Mouse (Mus musculus) T-cell, adult 2 months (primary cell): ENCODE results near the gene Nckap1l.

Experiments
- DNase-seq: peaks from one replicate; pipeline ENCODE4 v3.0.0; 2022; ENCODE audit warnings: low spot score

Gene Nckap1l

GRCm38 (mm10) chr15:103500723-103501122, 47.1 kb downstream of the Nckap1l start:
- DNase-seq = no peak

- DNase-seq = no peak
These were observed 47.6 kb downstream of the Nckap1l start for GRCm38 (mm10) chr15:103501186-103501585.

DNA sequence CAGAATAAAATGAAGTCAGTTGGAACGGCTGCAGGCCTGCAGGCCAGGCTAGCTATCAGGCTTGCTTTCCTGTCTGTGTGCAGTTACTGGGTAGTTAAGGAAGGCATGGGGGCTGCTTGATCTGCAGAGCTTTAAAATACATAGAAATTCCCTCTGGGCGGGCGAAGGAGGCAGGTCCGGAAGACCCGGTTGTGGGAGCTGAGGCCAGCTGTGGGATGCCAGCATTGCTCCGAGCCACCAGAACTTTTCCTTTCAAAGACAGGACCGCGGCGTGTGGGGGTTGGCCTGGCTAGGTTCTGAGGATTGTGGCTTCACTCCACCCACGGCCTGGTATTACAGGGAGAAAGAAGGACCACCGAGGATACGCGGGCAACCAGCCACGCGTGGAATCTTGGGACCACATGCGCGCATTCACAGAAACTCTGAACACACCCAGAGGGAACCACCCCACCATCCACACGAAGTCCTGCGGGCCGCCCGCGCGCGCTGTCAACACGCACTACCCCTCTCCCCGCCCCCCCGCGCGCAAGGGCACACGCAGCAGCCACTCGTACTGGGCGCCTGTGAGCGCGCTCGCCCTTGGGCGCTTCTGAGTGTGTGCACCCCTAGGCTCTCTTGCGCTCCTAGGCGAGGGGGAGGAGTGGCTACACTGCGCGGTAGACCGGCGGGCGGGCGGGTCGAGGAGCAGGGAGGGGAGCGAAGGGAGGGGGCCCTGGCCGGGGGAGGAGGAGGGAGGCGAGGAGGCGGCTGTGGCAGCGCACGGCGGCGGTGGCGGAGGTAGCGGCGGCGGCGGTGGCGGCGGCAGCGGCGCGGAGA, 49.0 kb downstream of the Nckap1l start, which contains the start of gene Pde1b:
Gene Pde1b, plus strand, starts transcription at position 600 of the 816 bp plus-strand sequence.
- peak; percentile 56 for DNase-seq

DNA sequence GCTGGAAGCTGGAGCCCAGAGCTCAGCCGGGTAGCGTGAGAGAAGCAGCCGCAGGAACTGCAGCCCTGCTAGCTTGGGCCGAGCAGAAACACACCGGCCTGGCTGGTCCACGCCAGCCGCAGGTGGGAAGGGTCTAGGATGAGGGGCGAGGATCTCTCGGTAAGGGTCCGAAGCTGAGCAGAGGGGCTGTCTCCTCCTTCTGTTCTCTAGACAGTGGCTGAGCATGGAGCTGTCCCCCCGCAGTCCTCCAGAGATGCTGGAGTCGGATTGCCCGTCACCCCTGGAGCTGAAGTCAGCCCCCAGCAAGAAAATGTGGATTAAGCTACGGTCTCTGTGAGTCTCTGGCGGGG, 49.6 kb downstream of the Nckap1l start:
- DNase-seq = no peak

DNA sequence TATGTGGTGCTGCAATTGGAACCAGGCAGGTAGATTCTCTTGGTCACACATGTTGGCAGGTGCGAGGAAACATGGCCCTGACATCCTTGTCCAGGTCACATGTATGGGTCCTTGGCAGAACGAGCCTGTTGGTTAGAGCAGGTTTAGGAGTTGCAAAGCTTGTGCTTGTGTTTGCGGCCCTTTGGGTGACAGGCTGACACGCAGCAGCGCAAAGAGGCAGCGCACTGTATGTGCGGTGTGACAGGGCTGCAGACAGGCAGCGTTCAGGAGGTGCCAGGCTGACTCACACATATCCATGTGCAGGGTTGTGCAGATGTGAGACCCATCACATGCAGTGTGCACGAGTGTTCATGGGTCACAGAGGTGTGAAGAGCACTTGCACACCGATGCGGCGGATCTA, 50.1 kb downstream of the Nckap1l start:
- no peak for DNase-seq

DNA sequence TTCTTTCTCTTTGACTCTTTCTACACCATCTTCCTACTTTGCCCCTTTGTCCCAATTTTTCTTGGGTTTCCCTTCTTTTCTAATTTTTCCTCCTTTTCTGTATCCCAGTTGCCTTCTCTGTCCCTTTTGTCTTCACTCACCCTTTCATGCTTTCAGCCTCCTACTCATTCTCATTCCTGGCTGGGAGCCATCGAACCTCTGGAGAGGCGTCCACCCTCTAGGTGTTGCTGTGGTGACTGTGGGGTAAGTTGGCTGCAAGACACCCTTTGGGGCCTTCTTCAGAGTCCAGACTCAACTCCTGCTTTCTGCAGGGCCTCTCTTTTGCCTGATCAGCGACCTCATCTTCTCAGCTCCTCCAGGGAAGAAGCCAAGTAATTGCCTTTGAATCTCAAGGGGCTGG, 55.7 kb downstream of the Nckap1l start:
- DNase-seq = no peak

DNA sequence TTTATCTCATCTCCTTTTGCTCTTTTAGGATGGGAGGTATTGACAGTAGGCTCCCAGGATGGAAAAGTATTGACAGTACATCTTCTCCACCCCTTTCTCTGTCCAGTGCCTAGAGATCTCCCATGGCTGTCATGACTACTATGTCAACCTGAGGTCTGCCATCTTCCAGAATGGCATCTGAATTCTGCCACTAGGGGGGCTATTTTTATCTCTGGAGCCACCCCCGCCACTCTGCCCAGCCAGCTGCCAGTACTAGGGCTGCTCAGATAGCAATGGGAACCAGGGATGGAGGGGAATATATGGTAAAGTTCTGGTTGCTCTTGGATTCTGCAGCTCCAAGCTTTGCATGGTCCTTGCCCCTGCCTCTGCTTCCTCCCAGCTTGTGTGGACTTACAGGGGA, 58.1 kb downstream of the Nckap1l start:
- no peak for DNase-seq

DNA sequence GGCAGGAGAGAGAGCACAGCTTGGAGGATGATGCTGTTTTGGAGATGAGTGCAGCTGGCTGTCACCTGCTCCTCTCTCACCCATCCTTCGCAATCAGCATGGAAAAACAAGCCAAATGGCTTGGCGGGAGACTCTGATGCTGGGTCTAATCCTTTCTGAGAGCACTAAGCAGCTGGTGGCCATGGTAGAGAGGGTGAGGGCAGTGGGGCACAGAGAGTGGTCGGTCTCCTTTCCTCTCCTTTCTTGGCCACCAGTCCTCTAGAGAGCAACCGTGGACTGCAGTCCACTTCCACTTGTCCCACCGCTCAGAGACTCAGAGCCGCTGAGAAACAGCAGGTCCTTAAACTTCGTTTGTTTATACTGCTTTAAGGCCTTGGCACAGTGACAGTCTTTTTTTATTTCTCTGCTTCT, 60.0 kb downstream of the Nckap1l start:
- no peak for DNase-seq

DNA sequence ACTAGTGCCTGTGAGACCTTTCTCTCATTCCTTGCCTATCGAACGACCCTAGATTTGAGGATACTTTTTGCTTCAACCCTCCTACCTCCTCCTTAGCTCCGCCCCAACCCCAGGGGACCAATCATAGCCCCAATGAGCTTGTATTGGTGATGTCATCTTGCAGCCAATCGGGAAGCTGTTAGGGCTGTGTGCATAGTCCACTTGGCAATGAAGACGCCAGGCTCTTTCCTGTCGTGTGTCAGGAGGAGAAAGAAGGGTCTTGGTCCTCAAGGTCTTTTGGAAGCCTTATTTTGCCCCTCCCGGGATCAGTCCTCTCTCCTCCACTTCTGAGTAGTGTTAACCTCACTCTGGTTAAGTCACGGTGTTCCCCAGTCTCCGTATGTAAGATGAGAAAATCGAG, 60.5 kb downstream of the Nckap1l start:
- peak; percentile 43 for DNase-seq

GRCm38 (mm10) chr15:103514914-103515313, 61.3 kb downstream of the Nckap1l start:
- no peak for DNase-seq

GRCm38 (mm10) chr15:103518600-103519385, 65.2 kb downstream of the Nckap1l start:
- no peak for DNase-seq

DNA sequence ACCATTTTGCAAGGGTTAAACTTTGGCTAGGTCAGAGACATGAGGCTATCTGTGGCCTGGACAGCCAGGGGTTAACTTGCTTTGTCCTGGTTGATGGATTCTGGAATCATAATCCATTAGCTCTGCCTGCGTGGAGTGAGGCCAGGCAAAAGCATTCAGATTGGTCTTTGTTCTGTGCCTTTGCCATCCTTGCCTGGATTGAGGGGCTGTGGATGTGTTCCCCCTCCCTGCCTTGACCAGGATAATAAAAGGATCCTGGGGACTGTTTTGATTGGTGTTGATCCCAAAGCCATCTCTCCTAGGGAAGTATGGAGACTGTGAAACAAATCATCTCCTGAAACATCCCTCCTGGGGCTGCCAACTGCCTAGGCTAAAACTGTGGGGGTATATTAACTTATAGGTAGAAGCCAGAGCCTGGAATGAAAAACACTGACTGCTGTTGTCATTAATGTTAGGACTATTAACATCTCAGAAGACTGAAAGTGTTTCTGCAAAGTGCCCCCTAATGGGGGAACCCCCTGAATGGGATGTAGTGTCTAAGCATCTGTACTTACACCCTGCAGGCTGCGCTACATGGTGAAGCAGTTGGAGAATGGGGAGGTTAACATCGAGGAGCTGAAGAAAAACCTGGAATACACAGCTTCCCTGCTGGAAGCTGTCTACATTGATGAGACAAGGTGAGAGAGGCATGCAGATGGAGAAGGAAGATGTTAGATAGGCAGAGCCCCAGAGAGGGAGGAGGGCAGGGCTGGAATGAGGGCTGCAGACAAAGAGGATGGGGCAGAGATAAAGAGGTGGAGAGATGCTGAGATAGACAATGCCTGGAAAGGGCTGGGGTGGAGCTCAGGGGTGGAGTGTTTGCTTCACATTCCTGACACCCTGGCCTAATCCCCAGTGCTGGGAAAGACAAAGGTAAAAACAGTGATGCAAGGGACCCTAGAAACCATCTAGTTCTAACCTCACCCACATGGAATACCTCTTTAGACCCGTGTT, 66.1 kb downstream of the Nckap1l start:
- no peak for DNase-seq

DNA sequence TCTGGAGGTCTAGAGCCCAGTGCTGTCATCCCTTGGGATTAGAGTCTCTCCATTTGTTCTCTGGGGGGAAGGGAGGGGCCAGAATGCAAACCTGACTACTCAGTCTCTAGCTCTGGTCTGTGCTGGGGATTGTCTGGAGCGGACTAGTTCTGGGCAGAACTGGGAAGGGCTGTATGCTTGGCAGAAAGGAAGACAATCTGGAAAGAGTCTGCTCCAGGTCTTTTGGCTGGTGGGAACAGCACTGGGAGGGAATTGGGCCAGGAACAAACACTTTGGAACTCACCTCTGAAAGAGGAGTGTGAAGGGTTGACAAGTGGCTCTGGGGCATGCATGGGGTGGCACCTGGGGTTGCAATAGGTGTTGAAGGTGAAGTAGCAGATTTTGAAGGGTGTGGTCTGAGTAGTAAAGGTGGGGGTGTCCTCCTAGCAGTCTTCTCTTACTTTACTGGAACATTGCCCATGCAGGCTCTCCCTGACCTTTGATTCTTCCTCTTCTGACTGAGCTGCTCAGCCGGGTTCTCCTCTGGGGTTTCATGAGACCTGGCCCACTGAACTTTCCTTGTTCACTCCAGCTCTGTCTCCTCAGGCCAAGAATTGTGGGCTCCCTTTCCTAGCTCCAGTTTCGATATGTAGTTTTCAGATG, 69.0 kb downstream of the Nckap1l start:
- DNase-seq = no peak

DNA sequence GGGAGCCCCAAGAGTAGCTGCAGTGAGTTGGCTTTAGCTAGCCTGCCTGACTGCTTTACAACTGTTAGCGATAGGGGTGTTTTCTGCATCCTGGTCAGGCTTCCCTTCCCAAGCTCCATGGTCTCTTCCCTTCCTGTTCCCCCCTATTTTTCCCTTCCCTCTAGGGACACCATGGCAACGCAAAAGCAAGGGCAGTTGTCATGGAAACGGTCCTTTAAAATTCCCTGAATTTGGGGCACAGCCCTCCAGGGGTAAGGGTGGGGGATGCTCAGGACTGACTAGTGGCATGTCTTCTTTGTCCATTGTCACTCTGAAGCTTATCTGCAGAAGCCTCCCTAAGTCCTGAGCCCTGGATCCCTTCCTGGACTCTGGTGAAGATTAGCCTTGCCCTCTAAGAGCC, 69.6 kb downstream of the Nckap1l start:
- DNase-seq = no peak

DNA sequence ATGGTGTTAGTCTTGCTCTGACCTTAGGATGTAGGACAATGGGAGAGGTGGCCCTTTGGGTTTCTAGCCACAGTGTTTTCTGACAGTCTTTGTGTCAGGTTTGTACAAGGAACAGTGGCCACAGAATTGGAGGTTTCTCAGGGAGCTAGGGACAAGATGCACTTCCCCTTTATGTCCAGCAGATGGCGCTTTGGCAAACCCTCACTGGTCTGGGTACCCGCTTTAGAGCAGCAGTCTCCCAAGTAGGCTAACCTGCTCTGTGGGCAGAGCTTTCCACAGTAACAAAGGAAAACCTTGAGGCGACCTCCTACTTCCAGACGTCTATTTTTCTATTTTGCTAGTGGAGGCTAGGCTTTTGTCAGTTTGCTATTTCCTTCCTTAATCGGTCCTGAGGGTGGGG, 76.8 kb downstream of the Nckap1l start:
- DNase-seq = peak; percentile 26

DNA sequence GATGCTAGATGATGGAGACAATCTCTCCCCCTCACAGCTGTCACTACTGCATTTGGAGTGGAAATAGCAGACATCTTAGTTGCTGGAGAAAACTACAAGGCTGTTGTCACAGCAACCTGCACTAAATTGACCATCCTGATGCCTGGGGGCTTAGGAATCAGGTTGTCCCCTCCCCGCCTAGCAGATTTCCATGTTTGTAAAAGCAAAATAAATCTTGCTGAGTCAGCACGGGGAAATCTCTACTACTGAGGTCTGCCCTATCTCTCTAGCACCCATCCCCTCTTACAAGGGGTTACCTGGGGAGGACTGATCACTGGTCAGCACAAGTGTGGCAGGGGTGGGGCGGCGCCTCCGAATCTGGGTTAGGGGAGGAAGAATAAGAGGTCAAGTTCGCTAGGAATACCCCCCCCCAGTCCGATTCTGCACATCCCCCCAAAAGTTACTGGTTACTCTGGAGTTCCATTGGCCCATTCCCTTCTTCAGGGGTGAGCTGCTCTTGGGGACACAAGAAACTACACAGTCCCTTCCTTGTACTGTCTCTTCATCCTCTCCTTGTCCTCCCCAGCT, 80.5 kb downstream of the Nckap1l start:
- DNase-seq = no peak

DNA sequence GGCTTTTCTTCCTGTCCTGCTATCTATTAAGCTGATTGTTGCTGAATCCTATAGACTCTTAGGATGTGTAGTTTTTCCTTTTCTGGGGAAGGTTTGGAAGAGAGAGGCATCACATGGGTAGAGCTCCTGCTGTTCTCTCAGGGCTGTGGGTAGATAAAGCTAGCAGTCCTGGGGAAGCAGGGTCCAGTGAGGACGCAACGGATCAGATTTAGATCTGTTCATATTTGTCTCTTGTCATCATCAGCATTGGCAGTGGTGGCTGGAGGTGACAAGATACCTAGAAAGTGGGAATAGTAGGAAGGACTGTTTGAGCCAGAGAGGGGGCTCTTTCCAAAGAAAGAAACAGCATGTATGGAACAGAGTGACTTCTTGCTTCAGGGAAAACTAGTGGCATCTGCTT, 81.4 kb downstream of the Nckap1l start:
- no peak for DNase-seq

DNA sequence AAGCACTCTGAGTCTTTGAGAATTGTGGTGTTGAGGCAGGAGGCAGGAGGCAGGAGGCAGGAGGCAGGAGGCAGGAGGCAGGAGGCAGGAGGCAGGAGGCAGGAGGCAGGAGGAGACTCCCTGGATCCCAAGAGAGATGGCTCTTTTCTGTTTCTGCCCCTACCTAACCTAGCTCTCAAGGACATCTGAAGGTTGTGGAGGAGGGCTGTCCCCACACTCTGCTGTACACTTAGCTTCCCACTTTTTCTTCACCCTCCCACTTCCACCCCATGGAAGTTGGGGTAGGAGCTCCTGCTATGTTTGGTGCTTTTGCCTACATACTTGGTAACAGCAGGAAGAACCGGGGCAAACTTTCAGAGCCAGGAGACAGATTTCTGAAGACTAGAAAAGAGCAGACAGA, 82.2 kb downstream of the Nckap1l start:
- DNase-seq = no peak

DNA sequence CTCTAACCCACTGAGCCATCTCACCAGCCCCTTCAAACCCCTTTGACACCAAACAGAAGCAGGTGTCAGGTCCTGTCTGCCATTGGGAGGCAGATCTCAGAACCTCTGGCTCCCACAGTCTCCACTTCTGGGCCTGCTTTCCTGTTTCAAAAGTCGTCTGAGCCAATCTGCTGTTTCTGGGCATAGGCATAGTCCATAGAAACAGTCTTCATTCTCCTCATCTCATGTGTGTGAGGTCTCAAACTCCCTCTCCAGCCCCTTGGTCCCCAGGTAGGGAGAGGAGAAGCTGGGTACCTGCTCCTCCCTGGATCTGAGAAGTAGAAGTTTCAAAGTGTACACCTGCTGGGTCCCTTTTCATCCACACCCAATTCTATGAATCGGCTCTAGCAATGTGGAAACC, 82.9 kb downstream of the Nckap1l start:
- DNase-seq = no peak

DNA sequence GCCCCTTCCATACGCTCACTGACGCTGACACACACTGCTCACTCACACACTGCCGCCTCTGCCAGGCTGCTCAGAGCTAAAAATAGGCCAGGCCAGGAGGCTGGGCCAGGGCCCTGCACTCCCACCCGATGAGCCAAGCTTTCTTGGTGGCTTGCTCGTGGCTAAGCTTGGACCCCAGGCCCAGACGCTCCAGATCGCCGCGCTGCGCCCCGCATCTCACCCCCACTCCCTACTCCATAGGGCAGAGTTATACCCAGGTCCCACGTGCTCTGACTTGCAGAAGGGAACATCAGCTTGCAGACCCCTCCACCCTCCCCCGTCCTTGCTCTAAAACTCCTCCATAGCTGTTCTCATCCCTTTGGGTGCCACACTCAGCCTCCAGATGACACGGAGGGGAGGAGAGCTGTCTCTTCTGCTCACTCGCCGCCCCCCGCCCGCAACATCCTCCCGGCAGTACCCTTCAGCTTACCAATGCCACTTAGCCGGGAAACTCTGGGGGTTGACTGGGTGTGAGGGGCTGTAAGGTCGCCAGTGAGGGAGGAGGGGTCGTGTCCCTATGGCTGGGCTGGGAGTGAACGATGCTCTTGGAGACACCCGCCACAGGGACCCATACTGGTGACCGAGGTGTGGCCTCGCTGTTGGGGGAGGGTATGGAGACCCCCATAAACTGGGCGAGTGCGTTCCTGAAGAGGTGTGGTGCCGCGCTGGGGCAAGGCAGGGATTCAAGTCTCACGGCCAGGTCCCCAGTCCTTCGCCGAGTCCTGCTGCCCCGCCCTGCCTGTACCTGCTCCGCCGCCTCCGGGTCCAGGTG, 83.6 kb downstream of the Nckap1l start:
- no peak for DNase-seq

DNA sequence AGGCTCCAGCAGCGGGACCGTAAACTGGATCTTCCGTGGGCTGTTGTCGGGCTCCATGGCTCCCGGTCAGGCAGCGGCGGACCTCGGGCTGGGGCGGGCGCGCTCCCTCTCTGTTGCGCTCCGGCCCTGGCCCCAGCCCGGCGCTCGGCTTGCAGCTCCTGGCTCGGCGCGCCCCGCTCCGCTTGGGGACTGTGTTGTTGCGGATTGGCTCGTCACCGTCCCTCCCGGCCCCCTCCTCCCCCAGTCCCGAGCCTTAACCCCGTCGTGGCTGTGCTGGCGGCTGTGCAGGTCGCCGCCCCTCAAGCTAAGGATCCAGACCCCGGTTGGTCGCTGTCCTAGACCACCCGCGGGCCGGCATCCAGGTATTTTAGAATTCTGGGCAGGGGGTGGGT, 84.2 kb downstream of the Nckap1l start, which contains the start of gene Ppp1r1a:
Gene Ppp1r1a, minus strand, starts transcription at position 182 of the 392 bp plus-strand sequence.
- no peak for DNase-seq
